Mouse (Mus musculus) hindbrain, embryonic 14.5 days (tissue): ENCODE data around the gene Nfkb2. TPM values are rescaled to one million over a fixed set of nuclear protein-coding genes. Genes with fewer than 3 reads are reported as not detected.

Experiments
- microRNA counts: library from miRNA; unstranded; fragments of <30 nt; microRNA quantifications from one replicate; lab custom pipeline; 2016
- microRNA-seq: library from miRNA; unstranded; fragments of <30 nt; microRNA quantifications from one replicate; pipeline ENCODE4, GENCODE M21; 2016
- polyA plus RNA-seq: library from polyadenylated mRNA; unstranded; fragments of >200 nt; fragmentation: Nextera tagmentation; extraction: Ambion mirVana; gene quantifications from 2 replicates; pipeline ENCODE4 v1.2.1, GENCODE M21; 2014

The Nfkb2 gene
- polyA plus RNA-seq, 1 experiment from 2014 or later, result 1.9 TPM

MicroRNA genes within 50 kb of the gene (microRNA counts, 519-probe panel; counts per million panel counts)
- not detected for microRNA mmu-miR-146b (lab: Ali Mortazavi, UCI)

Small RNA genes lying within 50 kb of the gene (microRNA-seq; reads per million reads assigned to microRNA genes)
- gene Mir146b, result 0.97 reads per million

Other genes with a start within 250 kb of the Nfkb2 start
- gene Nolc1, start 228.5 kb upstream of the Nfkb2 start, polyA plus RNA-seq, result 58.1 and 63.2 TPM in 2 replicates
- not detected in 2 replicates for gene Elovl3, start 172.4 kb upstream of the Nfkb2 start, polyA plus RNA-seq
- not detected in 2 replicates for gene Pitx3, start 156.0 kb upstream of the Nfkb2 start, polyA plus RNA-seq
- 64.5 and 68.3 TPM in 2 replicates for gene Gbf1, start 151.8 kb upstream of the Nfkb2 start, polyA plus RNA-seq
- gene Psd, start 22.8 kb downstream of the Nfkb2 start, polyA plus RNA-seq, result 131 and 152 TPM in 2 replicates
- gene Fbxl15, start 23.9 kb downstream of the Nfkb2 start, polyA plus RNA-seq, result 45.5 and 49.1 TPM in 2 replicates
- 318 and 321 TPM in 2 replicates for gene Cuedc2, start 34.4 kb downstream of the Nfkb2 start, polyA plus RNA-seq
- 9.9 and 10.0 TPM in 2 replicates for gene Mfsd13a, start 36.8 kb downstream of the Nfkb2 start, polyA plus RNA-seq
- gene 2310034G01Rik, start 46.0 kb downstream of the Nfkb2 start, polyA plus RNA-seq, result 2.5 and 2.8 TPM in 2 replicates
- 327 and 382 TPM in 2 replicates for gene Actr1a, start 91.4 kb downstream of the Nfkb2 start, polyA plus RNA-seq
- gene Sufu, start 92.6 kb downstream of the Nfkb2 start, polyA plus RNA-seq, result 23.0 and 24.1 TPM in 2 replicates
- gene Trim8, start 197.4 kb downstream of the Nfkb2 start, polyA plus RNA-seq, result 37.5 and 39.4 TPM in 2 replicates